Mouse (Mus musculus) brain, embryonic 14.5 days (tissue): Measurements from ENCODE around the gene Alas2.

Source experiments
- CTCF ChIP-seq: fragments of 200-500 bp; IDR thresholded peaks from 2 replicates; pipeline ENCODE4 v1.5.1; 2012; ENCODE audit warnings: inconsistent platforms, mild to moderate bottlenecking, moderate library complexity, borderline replicate concordance; ENCODE audit not compliant: insufficient read depth, insufficient read length; ENCODE audit errors: extremely low read depth
- POLR2A ChIP-seq: fragments of 200-500 bp; IDR thresholded peaks from 2 replicates; pipeline ENCODE4 v1.6.1; 2012; ENCODE audit warnings: mild to moderate bottlenecking, inconsistent platforms, borderline replicate concordance; ENCODE audit not compliant: poor library complexity, insufficient read depth, insufficient read length, severe bottlenecking; ENCODE audit errors: extremely low read depth

GRCm38 (mm10) chrX:150581921-150582320 lies 34.7 kb downstream of the Alas2 start:
- TF ChIP-seq POLR2A (no peak), CTCF (no peak)
